Mouse (Mus musculus) thymus, postnatal 0 days (tissue): Measurements from ENCODE around the gene Alpl. TPM values are rescaled to one million over a fixed set of nuclear protein-coding genes. Genes with fewer than 3 reads are reported as not detected.
A peak's percentile ranks its signal among the peaks of the same experiment; 100 is the strongest.

Source experiments
- DNase-seq: peaks from one replicate; pipeline ENCODE4 v3.0.0-alpha.2; 2015; ENCODE audit warnings: low spot score
- polyA plus RNA-seq: library from polyadenylated mRNA; unstranded; fragments of >200 nt; fragmentation: Nextera tagmentation; extraction: Ambion mirVana; gene quantifications from 2 replicates; pipeline ENCODE4 v1.2.1, GENCODE M21; 2015

Gene Alpl
- polyA plus RNA-seq, 1 experiment from 2014 or later: 1.4 TPM

DNA sequence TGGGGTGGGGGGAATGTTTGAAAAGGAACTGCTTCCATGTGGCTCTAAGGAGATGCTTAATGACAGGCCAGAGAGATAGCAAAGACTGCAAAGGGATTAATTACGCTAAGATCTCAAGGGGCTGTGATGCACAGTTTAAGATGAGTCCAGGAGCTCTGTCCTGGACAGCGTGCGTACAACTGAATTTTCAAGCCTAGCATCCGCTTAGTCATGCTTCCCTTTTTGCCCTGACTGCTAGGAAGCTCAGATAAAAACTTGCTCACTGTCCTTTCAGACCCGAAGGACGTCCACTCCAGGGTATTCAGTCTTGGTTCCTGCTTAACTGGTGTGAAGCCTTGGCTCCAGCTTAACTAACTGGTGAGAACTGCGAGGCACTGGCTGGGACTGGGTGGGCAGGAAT lies 55.8 kb downstream of the Alpl start:
- DNase-seq: no peak

DNA sequence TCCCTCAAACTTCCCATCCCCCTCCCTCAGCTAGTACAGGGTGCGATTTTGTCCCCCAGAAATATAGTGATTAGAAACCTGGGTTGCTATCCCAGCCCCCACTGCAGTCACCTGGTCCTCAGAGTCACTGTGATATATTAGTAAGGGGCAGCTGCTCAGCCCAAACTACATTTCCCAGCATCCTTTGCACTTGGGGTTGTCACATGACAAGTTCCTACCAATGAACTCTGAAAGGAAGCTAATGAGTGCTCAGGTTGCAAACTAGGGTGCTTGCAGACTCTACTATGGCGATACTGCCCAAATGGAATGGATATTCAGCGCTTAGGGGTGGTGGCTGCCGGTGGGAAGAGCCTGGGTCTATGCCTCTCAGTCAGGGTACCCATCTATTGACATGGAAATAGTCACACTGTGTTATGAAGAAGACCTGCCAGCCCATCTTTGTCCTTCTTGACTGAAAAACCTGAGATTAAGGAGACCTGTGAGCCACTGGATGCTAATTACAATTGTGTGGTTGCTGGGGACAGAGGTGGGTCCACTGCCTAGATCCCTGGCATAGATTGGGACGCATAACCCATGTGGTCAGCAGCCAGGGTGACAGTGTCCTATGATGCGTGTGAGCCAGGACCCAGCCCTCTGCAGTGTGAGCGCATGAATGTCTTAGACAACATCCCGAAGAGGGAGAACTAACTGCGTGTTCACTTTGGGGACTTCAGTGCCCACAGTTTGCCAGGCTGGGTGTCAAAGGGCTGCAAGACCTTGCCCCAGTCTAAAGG lies 56.8 kb downstream of the Alpl start:
- peak; percentile 46 for DNase-seq

DNA sequence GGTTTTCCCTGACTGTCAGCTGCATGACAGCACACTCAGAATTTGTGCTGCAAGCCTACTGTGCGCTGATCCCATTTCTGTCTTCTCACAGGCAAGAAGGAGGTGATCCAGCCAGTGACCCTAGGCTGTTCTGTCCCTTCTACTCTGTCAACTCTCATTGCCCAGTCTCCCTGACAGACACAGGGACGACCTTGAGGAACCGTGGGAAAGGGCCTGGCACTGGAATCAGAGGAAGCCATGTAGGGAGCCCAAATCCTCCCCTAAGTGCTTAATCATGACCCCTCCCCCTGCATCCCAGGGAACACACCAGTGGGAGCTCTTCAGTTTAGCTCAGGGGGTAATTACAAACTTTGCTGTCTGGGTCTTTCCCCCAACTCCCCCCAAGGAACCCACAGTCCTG lies 58.4 kb downstream of the Alpl start:
- no peak for DNase-seq

DNA sequence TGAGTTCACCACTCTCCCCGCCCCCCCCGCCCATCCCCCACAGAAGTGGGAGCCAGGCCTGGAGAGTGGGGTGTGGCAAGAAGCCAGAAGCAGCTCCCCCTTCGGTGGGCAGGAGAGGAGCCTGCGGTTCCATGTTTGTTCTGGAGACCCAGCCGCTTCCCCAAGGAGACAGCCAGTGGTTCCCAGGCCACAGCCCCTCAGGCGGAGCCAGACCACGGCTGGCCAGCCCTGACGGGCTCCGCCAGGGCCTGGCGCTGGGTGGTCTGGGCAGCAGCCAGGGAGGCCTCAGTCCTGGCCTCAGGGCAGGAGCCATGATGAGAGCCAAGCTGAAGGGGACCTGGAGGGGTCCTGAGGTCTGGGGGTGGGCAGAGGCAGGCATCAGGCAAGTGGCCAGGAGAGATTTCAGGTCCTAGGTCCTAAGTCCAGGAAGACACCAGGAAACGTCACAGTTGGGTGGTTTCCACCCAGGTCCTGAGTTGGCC lies 59.9 kb downstream of the Alpl start:
- DNase-seq: no peak

DNA sequence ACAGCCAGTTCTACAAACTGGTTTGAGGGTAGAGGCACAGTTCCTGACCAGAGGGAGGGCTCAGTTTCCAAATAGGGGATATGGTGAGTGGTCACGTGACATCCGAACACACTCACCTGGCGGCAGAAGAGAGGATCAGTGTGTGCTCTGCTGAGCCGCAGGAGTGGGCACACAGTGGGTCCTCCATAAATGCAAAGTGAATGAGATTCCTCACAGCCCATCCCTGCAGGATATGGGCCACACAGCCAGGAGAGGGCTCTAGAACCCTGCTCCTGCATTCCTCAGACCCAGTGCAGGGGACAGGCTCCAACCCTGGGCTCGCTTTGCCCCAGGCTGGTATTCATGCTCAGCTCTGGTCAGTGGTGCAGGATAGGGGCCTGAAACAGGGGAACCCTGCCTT lies 62.7 kb downstream of the Alpl start:
- DNase-seq: no peak

DNA sequence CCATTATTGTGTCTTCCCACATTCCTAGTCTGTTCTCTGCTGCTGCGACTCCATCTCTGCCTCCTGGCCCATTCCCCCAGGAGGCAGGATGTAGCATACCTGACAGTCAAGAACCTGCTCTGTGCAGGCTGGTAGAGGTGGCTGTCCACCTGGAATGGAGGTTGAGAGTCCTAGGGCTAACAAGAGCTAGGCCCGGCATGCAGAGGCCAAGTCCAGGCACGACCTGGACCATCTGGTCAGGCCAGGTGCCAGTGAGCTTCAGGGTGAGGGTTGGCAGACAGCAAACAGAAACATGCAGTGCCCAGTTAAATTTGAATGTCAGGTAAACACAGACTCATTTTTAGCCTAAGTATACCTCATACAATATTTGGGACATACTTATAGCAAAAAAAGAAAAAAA lies 63.2 kb downstream of the Alpl start:
- no peak for DNase-seq

DNA sequence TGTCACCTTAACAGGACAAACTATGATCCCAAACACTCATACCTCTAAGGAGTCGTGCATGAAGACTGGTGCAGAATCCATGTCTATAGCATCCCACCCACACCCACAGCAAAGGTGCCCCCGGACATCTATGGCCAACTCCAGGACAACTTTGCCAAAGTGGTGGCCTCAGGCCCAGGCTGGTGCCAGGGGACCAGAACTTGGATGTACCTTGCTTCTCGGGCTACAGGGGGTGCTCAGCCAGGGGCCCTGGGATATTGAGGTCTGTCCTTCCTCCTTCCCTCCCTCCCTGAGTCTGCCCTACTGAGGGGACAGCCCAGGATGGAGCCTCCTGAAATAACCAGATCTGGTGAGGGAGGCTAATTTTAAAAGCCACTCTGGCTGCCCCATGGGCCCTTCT lies 63.8 kb downstream of the Alpl start:
- no peak for DNase-seq

DNA sequence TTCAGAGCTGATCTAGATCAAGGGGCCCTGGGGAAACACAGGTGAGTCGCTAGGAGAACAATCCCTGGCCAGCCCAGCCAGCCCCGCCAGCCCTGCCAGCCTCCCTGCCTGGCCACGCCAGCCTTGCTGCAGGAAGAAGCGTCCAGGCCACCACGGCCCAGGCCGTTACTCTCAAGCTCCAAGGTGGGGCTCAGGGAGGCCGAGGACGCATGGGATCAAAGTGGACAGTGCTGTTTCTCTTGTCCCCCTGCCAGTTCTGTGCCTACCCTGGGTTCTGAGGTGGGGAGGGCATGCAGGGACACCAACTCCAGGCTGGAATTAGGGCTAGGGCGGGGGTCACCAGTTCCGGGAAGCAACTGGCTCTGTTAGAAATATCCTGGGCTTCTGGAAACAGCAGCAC lies 64.3 kb downstream of the Alpl start:
- DNase-seq: no peak

DNA sequence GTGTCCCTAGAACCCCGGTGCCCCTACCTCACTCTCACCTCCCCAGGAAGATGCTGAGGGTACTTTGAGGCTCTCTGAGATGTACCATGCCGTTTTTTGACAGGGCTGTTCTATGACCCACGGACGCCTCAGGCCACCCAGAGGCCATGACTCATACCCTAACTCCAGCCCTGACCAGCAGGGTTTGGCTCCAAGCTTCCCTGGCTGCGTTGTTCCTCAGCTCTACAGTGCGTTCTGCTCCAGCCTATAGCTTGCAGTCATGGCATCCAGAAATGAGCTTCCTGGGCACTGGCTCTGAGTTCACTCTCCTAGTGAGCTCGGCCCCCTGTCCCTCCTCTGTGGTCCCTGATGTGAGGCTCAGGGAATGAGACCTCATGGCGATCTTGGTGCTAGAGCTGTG lies 65.4 kb downstream of the Alpl start:
- no peak for DNase-seq

DNA sequence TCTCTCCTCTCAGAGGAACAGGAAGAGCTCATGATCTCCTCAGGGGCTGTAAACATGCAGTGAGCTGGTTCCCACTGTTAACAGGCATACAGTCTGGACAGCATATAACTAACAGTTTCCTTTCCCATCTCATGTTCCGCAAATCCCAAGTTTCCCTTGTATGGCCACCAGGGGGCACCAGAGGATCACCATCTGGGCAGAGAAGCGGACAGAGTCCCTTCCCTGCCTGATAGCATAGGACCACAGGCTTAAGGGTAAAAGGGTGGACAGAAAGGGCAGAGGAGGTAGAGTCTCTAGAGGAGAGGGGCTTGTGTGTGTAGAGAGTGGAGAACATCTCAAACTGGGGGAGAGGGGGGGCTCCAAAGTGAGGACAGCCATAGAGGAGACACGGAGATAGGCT lies 66.0 kb downstream of the Alpl start:
- DNase-seq: peak; percentile 63

DNA sequence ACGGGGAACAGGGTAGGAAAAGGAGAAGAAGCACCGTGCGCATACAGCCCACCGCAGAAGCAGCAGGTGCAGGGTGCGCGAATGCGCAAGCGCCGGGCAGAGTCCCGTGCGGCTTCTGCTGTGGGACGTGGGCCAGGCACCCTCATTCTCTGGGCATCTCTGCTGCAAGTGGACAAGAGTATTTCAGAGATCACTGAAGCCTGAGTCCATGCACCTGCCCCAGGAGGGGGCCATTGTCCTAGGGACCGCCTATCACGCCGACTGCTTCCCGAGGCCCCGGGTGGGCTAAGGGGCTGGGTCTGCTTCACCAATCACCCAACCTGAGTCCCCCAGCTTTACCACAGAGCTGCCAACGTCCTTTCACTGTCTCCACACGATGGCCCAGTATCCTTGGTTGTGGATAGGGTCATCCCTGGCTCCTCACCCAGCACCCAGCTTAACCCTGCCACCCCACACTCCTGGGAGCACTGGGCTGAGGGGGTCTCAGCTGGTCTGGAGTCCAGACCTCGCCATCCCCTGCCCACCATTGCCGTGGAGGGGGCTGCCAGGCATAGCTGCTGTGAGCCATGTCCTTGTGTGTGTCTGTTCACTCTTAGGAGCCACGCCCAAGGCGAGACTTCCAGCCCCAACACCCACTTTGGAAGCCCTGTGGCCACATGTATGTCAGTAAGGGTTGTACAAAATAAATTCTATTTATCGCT lies 66.9 kb downstream of the Alpl start:
- no peak for DNase-seq

DNA sequence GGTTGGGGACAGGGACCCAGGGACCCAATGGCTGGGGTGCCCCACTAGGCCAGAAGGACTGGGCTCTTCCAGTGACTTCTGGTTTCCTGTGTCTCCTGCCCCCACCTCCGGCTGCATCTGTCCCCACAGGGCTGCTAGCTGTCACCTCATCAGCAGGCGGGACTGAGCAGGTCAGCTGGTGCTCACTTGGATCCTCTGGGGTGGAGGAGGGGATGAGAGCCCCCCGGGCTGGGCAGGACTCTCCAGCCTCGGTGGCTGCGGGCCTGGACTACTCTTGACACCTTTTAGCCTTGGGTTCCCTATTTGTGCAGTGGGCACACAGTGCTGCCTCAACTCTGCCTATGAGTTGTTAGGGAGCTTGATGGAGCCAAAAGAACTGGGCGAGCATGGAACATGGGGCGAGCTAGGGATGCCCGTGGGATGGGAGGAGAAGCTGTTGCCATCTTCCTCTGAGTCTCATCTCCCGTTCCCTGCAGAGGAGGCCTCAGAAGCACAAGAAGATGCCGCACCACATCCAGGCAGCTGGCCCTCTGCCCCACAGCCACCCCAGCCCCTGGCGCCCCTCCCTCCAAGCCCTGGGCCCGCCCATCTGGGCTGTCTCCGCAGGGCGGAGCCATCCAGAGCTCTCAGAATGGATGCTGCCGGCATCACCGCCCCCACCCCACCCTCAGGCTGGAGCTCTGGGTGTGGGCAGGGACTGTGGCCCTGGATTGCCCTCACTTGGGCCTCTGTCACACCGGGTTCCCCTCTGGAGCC lies 67.6 kb downstream of the Alpl start:
- DNase-seq: no peak

DNA sequence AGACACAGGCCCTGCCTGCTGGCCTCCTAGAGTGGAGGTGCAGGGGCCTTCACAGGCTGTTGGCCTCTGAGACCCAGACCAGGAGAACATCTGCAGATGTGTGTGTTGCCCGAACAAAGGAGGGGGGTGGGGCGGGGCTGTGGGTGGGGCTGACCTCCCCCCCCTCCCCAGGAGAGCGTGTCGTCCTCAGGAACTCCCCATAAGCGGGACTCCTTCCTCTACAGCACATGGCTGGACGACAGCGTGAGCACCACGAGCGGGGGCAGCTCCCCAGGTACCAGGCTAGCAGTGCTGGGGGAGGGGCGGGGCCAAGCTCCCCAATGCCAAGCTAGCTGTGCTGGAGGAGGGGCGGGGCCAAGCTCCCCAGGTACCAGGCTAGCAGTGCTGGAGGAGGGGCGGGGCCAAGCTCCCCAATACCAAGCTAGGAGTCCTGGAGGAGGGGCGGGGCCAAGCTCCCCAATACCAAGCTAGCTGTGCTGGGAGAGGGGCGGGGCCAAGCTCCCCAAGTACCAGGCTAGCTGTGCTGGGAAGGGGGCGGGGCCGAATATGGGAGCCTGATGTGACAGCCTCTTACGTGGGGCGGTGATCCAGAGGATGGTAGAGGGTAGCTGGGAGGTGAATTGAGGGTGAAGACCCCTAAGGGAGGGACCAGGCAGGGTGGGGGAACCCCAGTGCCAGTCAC lies 68.5 kb downstream of the Alpl start:
- DNase-seq: no peak

DNA sequence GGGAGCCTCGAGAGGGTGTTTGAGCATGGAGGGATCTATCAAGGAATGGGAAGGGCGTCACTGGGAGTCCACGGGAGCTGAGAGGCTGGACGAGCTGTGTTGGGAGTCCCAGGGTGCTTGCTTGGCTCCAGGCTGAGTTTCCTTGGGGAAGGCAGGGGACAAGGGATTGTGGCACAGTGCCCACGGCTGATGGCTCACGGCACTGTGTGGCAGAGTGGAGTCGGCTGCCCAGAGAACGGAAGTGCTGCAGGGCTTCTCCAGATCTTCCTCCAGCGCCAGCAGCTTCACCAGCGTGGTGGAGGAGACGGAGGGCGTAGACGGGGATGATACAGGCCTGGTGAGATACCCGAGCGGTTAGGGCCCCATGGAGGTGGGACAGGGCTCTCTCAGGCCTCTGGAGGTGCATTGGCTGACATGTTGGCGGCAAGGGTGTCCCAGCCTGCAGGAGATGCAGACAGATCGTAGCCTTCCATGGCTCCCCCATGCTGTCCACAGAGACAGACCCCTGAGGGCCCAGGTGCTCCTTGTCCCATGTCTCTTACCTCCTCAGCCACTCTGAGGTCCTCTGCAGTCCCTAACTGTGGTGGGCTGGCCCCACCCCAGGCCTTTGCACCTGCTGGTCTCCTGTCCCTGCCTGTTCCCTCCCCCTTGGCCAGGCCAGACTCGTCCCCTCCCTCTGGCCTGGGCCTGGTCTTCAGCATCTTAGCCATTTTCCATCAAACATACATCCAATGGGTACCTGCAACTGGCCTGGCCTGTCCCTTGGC lies 69.3 kb downstream of the Alpl start:
- no peak for DNase-seq

DNA sequence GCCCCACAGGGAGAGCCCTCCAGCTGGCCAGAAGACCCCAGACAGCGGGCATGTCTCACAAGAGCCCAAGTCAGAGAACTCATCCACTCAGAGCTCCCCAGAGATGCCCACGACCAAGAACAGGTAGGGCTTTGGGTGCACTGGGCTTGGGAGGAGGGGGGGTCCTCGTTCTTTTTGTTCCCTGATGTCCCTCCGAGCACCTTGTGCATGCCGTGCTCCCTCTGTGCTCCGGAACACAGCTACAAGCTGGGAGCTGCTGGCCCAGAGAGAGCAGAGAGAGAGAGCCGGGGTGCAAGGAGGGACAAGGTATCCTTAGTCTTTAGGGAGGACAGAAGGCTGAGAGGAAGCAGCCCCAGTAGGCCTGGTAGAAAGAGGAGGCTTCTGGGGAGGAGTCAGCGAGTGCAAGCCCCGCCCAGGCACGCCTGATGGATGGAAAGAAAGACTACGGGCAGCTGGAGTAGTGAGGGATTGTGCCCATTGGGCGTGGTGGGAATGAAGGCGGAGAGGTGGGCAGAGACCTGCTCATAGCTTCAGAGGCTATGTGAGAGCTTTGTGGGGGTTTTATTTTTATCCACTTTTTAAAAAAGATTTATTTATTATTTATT lies 70.5 kb downstream of the Alpl start:
- no peak for DNase-seq

DNA sequence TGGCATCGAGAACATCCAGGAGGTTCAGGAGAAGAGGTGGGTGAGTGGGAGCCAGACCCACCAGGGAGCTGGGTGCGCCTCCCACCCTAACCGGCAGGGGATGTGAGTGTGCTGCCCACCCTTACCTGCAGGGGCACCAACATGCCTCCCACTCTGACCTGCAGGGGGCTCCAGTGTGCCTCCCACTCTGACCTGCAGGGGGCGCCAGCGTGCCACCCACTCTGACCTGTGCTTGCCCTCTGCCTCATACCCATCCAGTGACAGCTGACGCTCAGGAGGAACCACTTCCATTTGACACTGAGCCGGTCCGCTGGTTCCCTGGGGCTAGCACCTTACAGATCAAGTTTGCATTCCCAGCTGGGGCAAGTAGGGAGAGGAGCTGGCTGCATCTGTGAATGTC lies 71.4 kb downstream of the Alpl start:
- DNase-seq: peak; percentile 54

DNA sequence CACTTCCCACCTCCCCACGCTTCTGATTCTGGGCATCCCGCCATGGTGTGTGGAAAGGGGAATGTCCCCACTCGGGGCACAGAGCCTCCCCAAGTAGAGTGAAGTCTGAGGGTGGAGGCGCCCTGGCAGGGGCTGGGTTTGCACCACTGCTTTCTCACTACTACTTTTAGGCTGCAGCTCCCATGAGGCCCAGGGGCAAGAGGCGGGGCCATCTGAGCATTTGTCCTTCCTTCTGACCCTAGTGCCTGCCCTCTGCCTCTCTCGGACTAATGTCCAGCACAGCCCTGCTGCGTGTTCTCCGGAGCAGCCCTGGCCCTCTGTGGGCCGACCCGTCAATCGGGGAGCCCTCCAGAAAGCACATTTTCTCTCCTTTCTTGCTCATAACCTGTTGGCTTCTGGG lies 72.0 kb downstream of the Alpl start:
- no peak for DNase-seq

DNA sequence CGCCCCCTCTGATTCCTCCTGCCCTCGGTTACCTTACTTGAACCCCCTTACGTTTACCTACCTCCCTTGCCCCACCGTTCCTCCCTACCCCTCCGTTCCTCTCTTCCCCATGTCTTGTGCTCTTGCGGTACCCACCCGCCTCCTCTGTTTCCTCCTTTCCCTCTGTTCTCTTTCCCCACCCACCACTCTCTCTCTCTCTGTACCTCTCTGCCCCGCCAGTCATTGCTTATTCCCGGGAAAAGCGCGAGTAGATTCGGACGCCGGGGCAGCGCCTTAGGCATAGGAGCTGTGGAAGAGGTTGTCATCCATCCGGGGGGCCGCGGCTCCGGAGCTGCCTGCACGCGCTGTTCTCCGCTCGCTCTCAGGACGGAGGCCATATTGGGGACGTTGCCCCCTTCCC lies 72.7 kb downstream of the Alpl start:
- DNase-seq: no peak

DNA sequence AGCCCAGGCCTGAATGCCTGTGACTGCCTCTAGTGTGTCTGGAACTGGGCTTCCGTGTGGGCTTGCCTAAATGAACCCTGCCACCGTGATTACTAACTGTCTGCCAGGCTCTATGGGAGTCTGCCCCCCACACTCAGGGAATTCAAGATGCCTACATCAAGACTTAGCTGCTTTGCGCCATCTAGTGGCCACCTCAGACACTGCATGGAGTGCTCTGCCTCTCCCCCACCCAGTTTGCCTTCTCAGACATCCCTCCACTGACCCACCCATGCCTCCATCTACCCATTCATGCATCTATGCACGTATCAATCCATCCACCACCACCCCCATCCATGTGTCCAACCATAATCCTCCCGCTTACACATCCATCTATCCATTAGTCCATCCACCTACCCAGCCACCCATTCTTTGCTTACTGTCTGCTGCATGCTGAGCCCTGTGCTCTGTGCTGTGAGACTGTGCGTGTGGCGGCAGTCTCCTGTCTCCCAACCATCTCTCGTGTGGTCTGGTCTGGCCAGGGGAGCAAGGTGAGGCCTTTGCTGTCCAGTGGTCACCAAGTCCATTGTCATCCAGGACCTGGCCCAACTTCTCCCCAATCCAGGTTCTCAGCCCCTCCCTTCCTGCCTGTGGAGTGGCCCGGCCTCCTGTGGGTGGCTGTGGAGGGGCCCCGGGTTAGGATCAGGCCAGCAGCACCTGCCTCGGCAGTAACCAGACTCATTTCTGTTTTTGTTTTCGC lies 73.3 kb downstream of the Alpl start:
- peak; percentile 69 for DNase-seq

DNA sequence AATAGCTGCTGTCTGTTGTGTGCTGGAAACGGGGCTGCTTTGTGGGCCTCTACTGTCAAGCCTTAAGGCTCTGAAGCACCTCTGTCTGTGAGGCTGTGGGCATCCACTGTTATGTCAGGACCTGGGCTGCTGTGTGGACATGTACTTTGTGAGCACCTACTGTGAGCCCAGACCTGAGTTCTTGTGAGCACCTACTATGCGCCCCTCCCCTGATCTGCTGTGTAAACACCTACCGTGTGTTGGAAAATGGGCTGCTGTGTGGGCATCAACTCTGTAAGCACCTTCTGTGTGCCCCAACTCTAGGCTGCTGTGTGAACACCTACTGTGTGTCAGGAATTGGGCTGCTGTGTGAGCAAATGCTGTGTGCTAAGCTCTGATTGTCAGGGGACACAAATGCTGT lies 74.0 kb downstream of the Alpl start:
- DNase-seq: no peak
